Mouse (Mus musculus) layer of hippocampus, adult 8-10 months (tissue): ENCODE data around the gene Cttn. TPM values are rescaled to one million over a fixed set of nuclear protein-coding genes. Genes with fewer than 3 reads are reported as not detected.

Experiments
- DNase-seq, 2 experiments: peaks; one replicate each; pipeline ENCODE4 v3.0.0; 2022; ENCODE audit warnings: low spot score in 2 of 2
- total RNA-seq, 4 experiments: library from RNA; stranded (reverse); gene quantifications; 2 replicates each; pipeline ENCODE4 v1.2.4; 2022

The Cttn gene
- total RNA-seq, 4 experiments from 2014 or later = 151 to 178 (median 164) TPM

GRCm38 (mm10) chr7:144402492-144402891 is 68.3 kb downstream of the Cttn start:
- DNase-seq = no peak

GRCm38 (mm10) chr7:144391727-144392126 is 79.1 kb downstream of the Cttn start:
- DNase-seq = no peak

- no peak for DNase-seq
Observed at GRCm38 (mm10) chr7:144390676-144391075, 80.1 kb downstream of the Cttn start.

DNA sequence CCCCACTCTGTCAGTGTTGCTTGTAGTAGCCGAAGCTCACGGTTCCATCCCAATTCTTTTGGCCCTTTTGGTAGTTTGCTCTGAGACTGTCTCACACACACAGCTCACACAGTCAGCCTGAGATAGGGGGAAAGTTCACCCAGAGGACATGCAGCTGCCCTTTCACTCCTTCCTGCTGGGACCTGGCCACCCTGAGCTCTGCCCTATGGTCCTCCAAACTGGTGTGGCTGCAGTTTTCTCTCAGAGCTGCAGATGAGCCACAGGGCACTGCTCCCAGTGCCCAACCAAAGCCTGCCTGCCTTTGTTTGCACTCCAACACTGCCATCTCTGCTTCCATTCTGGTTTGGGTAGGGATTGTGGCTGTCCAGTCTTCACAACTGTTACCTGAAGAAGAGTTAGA is 81.1 kb downstream of the Cttn start:
- DNase-seq = no peak

- no peak for DNase-seq
Observed at GRCm38 (mm10) chr7:144387537-144387936, 83.3 kb downstream of the Cttn start.

Other genes with a start within 250 kb of the Cttn start
- 10 to 100 TPM; 37.1 to 43.4 (median 40.3) TPM for gene Ppfia1, start 82.7 kb upstream of the Cttn start, total RNA-seq
- 1 to 10 TPM; 1.9 to 3.4 (median 2.8) TPM for gene Fadd, start 111.5 kb upstream of the Cttn start, total RNA-seq